Mouse (Mus musculus): ENCODE results near the gene Gm10488. TPM values are rescaled to one million over a fixed set of nuclear protein-coding genes. Genes with fewer than 3 reads are reported as not detected.
"Not testable (repeated sequence)": the region's sequence is repeated elsewhere in the genome, so short reads cannot be mapped to it uniquely, and the experiment has no call there.

Gm10488 gene
- not detected for total RNA-seq (2021)
- long read RNA-seq, experiment 1: 0 reads
- long read RNA-seq, experiment 2: 0 reads

- intact Hi-C loops (cut with DNase I); H3K4me3 ChIP-seq; DNase-seq (ENCODE audit: extremely low spot score in 1 of 2, low spot score in 2 of 2); H3K27ac ChIP-seq: not testable (repeated sequence)
Observed at GRCm38 (mm10) chrX:29976014-29976413, at the start of gene Gm10488. TSS of gene Gm10488 (plus strand) at chrX:29976314.

Small RNAs within 50 kb of the gene (microRNA-seq; reads per million reads assigned to microRNA genes)
- 0 reads per million in 2 experiments for gene Gm44298

Data from left cerebral cortex, adult 2 months (tissue).